Mouse (Mus musculus) liver, embryonic 14.5 days (tissue): Measurements from ENCODE around the gene Dennd2c.

ENCODE experiments used
- CTCF ChIP-seq: IDR thresholded peaks from 2 replicates; pipeline ENCODE4 v1.5.1; 2016; ENCODE audit warnings: antibody characterized with exemption, low read depth, control low read depth
- EP300 ChIP-seq: IDR thresholded peaks from 2 replicates; pipeline ENCODE4 v1.6.1; 2016; ENCODE audit warnings: antibody characterized with exemption, low read depth

- no peak for TF ChIP-seq CTCF
- TF ChIP-seq EP300: no peak
These were observed 44.1 kb downstream of the Dennd2c start for GRCm38 (mm10) chr3:103146330-103147166.
